Mouse (Mus musculus): ENCODE data around the gene Kcnk6. TPM values are rescaled to one million over a fixed set of nuclear protein-coding genes. Genes with fewer than 3 reads are reported as not detected.

Gene Kcnk6
- polyA plus RNA-seq, 1 experiment = 0.09 TPM

GRCm38 (mm10) chr7:29265636-29266035, 33.3 kb upstream of the Kcnk6 start:
- peaks cover 22% of the 10 kb centered on the region for H3K27me3 ChIP-seq (ENCODE audit: control insufficient read depth, insufficient read depth, insufficient read length)
- no peaks in the 10 kb centered on the region for H3K36me3 ChIP-seq (ENCODE audit: control insufficient read depth, insufficient read depth)
- no peak overlapping the region for H3ac ChIP-seq (ENCODE audit: control insufficient read depth, insufficient read length, low read depth)
- H3K4me3 ChIP-seq (ENCODE audit: insufficient read depth, poor library complexity, severe bottlenecking) = no peak overlapping the region
- H3K79me2 ChIP-seq (ENCODE audit: control insufficient read depth, insufficient read depth) = no peaks in the 10 kb centered on the region
- TF ChIP-seq MAX (IDR thresholded peaks at IDR 0.05) (no peak), CTCF (IDR thresholded peaks at IDR 0.05; ENCODE audit: control insufficient read depth, insufficient read depth, insufficient read length) (no peak), CEBPB (IDR thresholded peaks at IDR 0.05; ENCODE audit: low read depth) (no peak), MYOG (IDR thresholded peaks at IDR 0.05; ENCODE audit: control insufficient read depth, extremely low read depth, insufficient read length) (no peak), USF1 (IDR thresholded peaks at IDR 0.05; ENCODE audit: low read depth) (no peak), MYOD1 (IDR thresholded peaks at IDR 0.05; ENCODE audit: control insufficient read depth, insufficient read length, low read depth) (no peak), FOSL1 (IDR thresholded peaks at IDR 0.05; ENCODE audit: insufficient read depth, low read length, poor library complexity, severe bottlenecking) (no peak)
- no peaks in the 10 kb centered on the region for H3K79me3 ChIP-seq (ENCODE audit: low read depth)

GRCm38 (mm10) chr7:29263831-29264230, 31.5 kb upstream of the Kcnk6 start:
- TF ChIP-seq USF1 (IDR thresholded peaks at IDR 0.05; ENCODE audit: low read depth) (no peak), CTCF (IDR thresholded peaks at IDR 0.05; ENCODE audit: control insufficient read depth, insufficient read depth, insufficient read length) (no peak), MAX (IDR thresholded peaks at IDR 0.05) (no peak), FOSL1 (IDR thresholded peaks at IDR 0.05; ENCODE audit: insufficient read depth, low read length, poor library complexity, severe bottlenecking) (no peak), MYOD1 (IDR thresholded peaks at IDR 0.05; ENCODE audit: control insufficient read depth, insufficient read length, low read depth) (no peak), CEBPB (IDR thresholded peaks at IDR 0.05; ENCODE audit: low read depth) (no peak), MYOG (IDR thresholded peaks at IDR 0.05; ENCODE audit: control insufficient read depth, extremely low read depth, insufficient read length) (no peak)
- Histone ChIP-seq H3ac (ENCODE audit: control insufficient read depth, insufficient read length, low read depth) (no peak overlapping the region), H3K79me3 (ENCODE audit: low read depth) (no peaks in the 10 kb centered on the region), H3K4me3 (ENCODE audit: insufficient read depth, poor library complexity, severe bottlenecking) (no peak overlapping the region), H3K79me2 (ENCODE audit: control insufficient read depth, insufficient read depth) (no peaks in the 10 kb centered on the region), H3K27me3 (ENCODE audit: control insufficient read depth, insufficient read depth, insufficient read length) (peaks cover 27% of the 10 kb centered on the region), H3K36me3 (ENCODE audit: control insufficient read depth, insufficient read depth) (no peaks in the 10 kb centered on the region)

DNA sequence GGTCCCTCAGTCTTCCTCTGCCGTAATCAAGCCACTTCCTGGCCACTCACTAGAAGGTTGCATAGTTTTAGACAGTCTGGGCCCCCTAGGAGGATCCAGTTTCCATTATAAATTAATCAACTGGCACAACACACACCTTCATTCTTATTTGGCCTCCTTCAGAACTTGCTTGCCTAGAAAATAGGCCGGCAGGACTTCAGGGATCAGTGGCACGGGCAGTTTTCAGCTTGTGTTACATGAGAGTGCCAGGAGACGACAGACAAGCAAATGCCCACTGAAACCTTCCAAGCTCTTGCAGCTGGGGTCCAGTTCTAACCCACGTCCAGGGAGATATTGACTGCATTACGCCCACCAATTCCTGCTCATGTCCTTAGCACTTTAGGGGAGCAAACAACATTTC, 29.8 kb upstream of the Kcnk6 start:
- no peak for TF ChIP-seq MYOG (IDR thresholded peaks at IDR 0.05; ENCODE audit: control insufficient read depth, extremely low read depth, insufficient read length)
- no peak for TF ChIP-seq CEBPB (IDR thresholded peaks at IDR 0.05; ENCODE audit: low read depth)
- TF ChIP-seq CTCF (IDR thresholded peaks at IDR 0.05; ENCODE audit: control insufficient read depth, insufficient read depth, insufficient read length) = no peak
- TF ChIP-seq FOSL1 (IDR thresholded peaks at IDR 0.05; ENCODE audit: insufficient read depth, low read length, poor library complexity, severe bottlenecking) = no peak
- TF ChIP-seq USF1 (IDR thresholded peaks at IDR 0.05; ENCODE audit: low read depth) = no peak
- TF ChIP-seq MAX (IDR thresholded peaks at IDR 0.05) = no peak
- no peak for TF ChIP-seq MYOD1 (IDR thresholded peaks at IDR 0.05; ENCODE audit: control insufficient read depth, insufficient read length, low read depth)
- Histone ChIP-seq H3K27me3 (ENCODE audit: control insufficient read depth, insufficient read depth, insufficient read length) (peaks cover 27% of the 10 kb centered on the region), H3ac (ENCODE audit: control insufficient read depth, insufficient read length, low read depth) (no peak overlapping the region), H3K36me3 (ENCODE audit: control insufficient read depth, insufficient read depth) (no peaks in the 10 kb centered on the region), H3K79me2 (ENCODE audit: control insufficient read depth, insufficient read depth) (no peaks in the 10 kb centered on the region), H3K4me3 (ENCODE audit: insufficient read depth, poor library complexity, severe bottlenecking) (no peak overlapping the region), H3K79me3 (ENCODE audit: low read depth) (no peaks in the 10 kb centered on the region)

DNA sequence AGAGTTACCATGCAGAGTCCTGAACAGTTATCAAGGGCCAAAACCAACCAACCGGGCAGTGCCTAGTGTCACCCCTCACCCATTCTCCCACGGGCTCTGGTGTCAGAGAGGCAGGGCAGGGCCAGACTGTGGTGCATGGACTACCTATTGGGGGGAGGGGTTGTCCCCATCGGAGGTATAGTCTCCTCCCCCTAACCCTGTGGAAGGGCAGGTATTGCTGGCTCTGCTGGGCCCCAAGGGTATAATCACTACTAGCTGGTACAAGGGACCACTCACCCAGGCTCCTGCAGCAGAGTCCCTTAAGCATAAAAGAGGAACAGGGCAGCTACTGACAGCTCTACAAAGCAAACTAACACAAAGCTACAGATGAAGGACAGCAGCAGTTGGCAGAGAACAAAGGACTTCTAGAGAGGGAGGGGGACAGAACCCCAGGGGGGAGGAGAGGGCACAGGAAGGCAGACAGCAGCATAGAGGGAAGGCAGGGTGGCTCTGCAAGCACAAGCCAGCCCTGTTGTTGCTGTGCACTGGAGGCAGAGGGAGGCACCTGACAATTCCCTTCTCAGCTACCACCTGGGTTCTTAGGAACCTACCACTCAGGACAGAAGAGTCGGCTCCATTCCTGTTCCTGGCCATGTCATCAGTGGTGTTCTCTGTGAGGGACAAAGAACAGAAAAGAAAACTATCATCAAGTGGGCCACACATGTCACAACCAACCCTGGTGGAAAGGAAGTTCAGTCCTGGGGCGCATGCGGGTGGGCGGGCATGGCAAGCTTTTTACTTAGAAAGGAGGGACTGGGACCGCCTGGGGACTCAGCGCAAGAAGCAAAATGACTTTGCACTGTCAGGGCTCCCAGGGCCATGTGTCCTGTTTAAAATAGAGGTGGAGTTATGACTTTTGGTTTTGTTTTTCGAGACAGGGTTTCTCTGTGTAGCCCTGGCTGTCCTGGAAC, 27.7 kb upstream of the Kcnk6 start:
- TF ChIP-seq USF1 (IDR thresholded peaks at IDR 0.05; ENCODE audit: low read depth) (no peak), CTCF (IDR thresholded peaks at IDR 0.05; ENCODE audit: control insufficient read depth, insufficient read depth, insufficient read length) (no peak), MYOG (IDR thresholded peaks at IDR 0.05; ENCODE audit: control insufficient read depth, extremely low read depth, insufficient read length) (no peak), MAX (IDR thresholded peaks at IDR 0.05) (no peak), MYOD1 (IDR thresholded peaks at IDR 0.05; ENCODE audit: control insufficient read depth, insufficient read length, low read depth) (no peak), CEBPB (IDR thresholded peaks at IDR 0.05; ENCODE audit: low read depth) (no peak), FOSL1 (IDR thresholded peaks at IDR 0.05; ENCODE audit: insufficient read depth, low read length, poor library complexity, severe bottlenecking) (no peak)
- Histone ChIP-seq H3K36me3 (ENCODE audit: control insufficient read depth, insufficient read depth) (no peaks in the 10 kb centered on the region), H3ac (ENCODE audit: control insufficient read depth, insufficient read length, low read depth) (no peak overlapping the region), H3K79me2 (ENCODE audit: control insufficient read depth, insufficient read depth) (no peaks in the 10 kb centered on the region), H3K4me3 (ENCODE audit: insufficient read depth, poor library complexity, severe bottlenecking) (no peak overlapping the region), H3K79me3 (ENCODE audit: low read depth) (no peaks in the 10 kb centered on the region), H3K27me3 (ENCODE audit: control insufficient read depth, insufficient read depth, insufficient read length) (peaks cover 20% of the 10 kb centered on the region)

DNA sequence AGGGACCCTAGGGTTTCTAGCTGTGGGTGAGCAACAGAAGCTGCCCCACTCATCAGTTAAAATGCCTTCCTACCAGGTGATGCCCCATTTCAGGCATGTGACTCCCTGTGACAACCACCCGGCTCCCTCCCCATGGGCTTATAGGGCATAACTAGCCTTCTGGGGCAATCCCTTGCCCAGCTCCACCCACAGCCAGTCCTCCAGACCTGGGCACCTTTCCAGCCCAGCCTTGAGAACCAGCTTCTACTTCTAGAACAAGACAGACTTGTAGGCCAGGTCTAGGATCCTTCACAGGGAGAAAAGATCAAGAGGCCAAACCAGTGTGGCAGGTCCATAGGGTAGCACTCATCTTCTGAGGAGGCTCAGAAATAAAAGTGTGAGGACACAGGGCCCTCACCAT, 25.1 kb upstream of the Kcnk6 start:
- Histone ChIP-seq H3K4me3 (ENCODE audit: insufficient read depth, poor library complexity, severe bottlenecking) (no peak overlapping the region), H3K79me3 (ENCODE audit: low read depth) (no peaks in the 10 kb centered on the region), H3ac (ENCODE audit: control insufficient read depth, insufficient read length, low read depth) (no peak overlapping the region), H3K79me2 (ENCODE audit: control insufficient read depth, insufficient read depth) (no peaks in the 10 kb centered on the region), H3K27me3 (ENCODE audit: control insufficient read depth, insufficient read depth, insufficient read length) (peaks cover 8% of the 10 kb centered on the region), H3K36me3 (ENCODE audit: control insufficient read depth, insufficient read depth) (no peaks in the 10 kb centered on the region)
- no peak for TF ChIP-seq MYOG (IDR thresholded peaks at IDR 0.05; ENCODE audit: control insufficient read depth, extremely low read depth, insufficient read length)
- TF ChIP-seq FOSL1 (IDR thresholded peaks at IDR 0.05; ENCODE audit: insufficient read depth, low read length, poor library complexity, severe bottlenecking) = no peak
- no peak for TF ChIP-seq MAX (IDR thresholded peaks at IDR 0.05)
- TF ChIP-seq USF1 (IDR thresholded peaks at IDR 0.05; ENCODE audit: low read depth) = no peak
- TF ChIP-seq CTCF (IDR thresholded peaks at IDR 0.05; ENCODE audit: control insufficient read depth, insufficient read depth, insufficient read length) = no peak
- no peak for TF ChIP-seq MYOD1 (IDR thresholded peaks at IDR 0.05; ENCODE audit: control insufficient read depth, insufficient read length, low read depth)
- no peak for TF ChIP-seq CEBPB (IDR thresholded peaks at IDR 0.05; ENCODE audit: low read depth)
